Mouse (Mus musculus) cerebellum, postnatal 14 days (tissue): ENCODE results near the gene Plxna1.

ENCODE experiments used
- DNase-seq, 2 experiments: peaks; one replicate each; pipeline ENCODE4 v3.0.0; 2021; ENCODE audit warnings: mixed read lengths in 2 of 2

Plxna1 gene

GRCm38 (mm10) chr6:89281492-89282332 is 80.7 kb downstream of the Plxna1 start:
- DNase-seq: no peak

GRCm38 (mm10) chr6:89280555-89280954 is 81.9 kb downstream of the Plxna1 start:
- no peak for DNase-seq

GRCm38 (mm10) chr6:89271731-89272475 is 90.5 kb downstream of the Plxna1 start:
- no peak for DNase-seq

GRCm38 (mm10) chr6:89267181-89267580 is 95.2 kb downstream of the Plxna1 start:
- no peak for DNase-seq
